Mouse (Mus musculus) G1E-ER4 (cell line): ENCODE measurements around the gene Csrnp1. TPM values are rescaled to one million over a fixed set of nuclear protein-coding genes. Genes with fewer than 3 reads are reported as not detected.

ENCODE experiments used
- GATA1 ChIP-seq: IDR thresholded peaks from one replicate; pipeline ENCODE4 v1.8.0; 2012; ENCODE audit warnings: low read length, inconsistent platforms
- polyA plus RNA-seq: library from polyadenylated mRNA; stranded (reverse); fragments of >175 nt; gene quantifications from 2 replicates; pipeline ENCODE4 v1.2.3, GENCODE M21; 2012

The Csrnp1 gene
- polyA plus RNA-seq, 1 experiment = 36.8 TPM

GRCm38 (mm10) chr9:119973869-119974520 lies 10.5 kb downstream of the Csrnp1 start:
- no peak for TF ChIP-seq GATA1

GRCm38 (mm10) chr9:119973281-119973680 lies 11.2 kb downstream of the Csrnp1 start:
- no peak for TF ChIP-seq GATA1

- TF ChIP-seq GATA1 = no peak
Measured at GRCm38 (mm10) chr9:119972582-119972981, 11.9 kb downstream of the Csrnp1 start.

GRCm38 (mm10) chr9:119972166-119972565 lies 12.3 kb downstream of the Csrnp1 start:
- no peak for TF ChIP-seq GATA1

GRCm38 (mm10) chr9:119970763-119971656 lies 13.4 kb downstream of the Csrnp1 start:
- TF ChIP-seq GATA1 = no peak

- TF ChIP-seq GATA1 = no peak
Measured at GRCm38 (mm10) chr9:119970221-119970620, 14.2 kb downstream of the Csrnp1 start.

GRCm38 (mm10) chr9:119969811-119970210 lies 14.6 kb downstream of the Csrnp1 start:
- TF ChIP-seq GATA1 = no peak

GRCm38 (mm10) chr9:119966221-119966910 lies 18.1 kb downstream of the Csrnp1 start:
- TF ChIP-seq GATA1 = no peak

- no peak for TF ChIP-seq GATA1
Measured at GRCm38 (mm10) chr9:119965186-119965585, 19.3 kb downstream of the Csrnp1 start.

- TF ChIP-seq GATA1 = no peak
Measured at GRCm38 (mm10) chr9:119964206-119964605, 20.3 kb downstream of the Csrnp1 start.

- TF ChIP-seq GATA1 = no peak
Measured at GRCm38 (mm10) chr9:119962987-119963667, 21.3 kb downstream of the Csrnp1 start.

- no peak for TF ChIP-seq GATA1
Measured at GRCm38 (mm10) chr9:119962216-119962615, 22.2 kb downstream of the Csrnp1 start.

GRCm38 (mm10) chr9:119958835-119959234 lies 25.6 kb downstream of the Csrnp1 start:
- no peak for TF ChIP-seq GATA1

- no peak for TF ChIP-seq GATA1
Measured at GRCm38 (mm10) chr9:119951388-119951787, 33.1 kb downstream of the Csrnp1 start.

- TF ChIP-seq GATA1 = no peak
Measured at GRCm38 (mm10) chr9:119950434-119950833, 34.0 kb downstream of the Csrnp1 start.

GRCm38 (mm10) chr9:119948804-119949203 lies 35.7 kb downstream of the Csrnp1 start:
- no peak for TF ChIP-seq GATA1
